Mouse (Mus musculus): Measurements from ENCODE around the gene Trmt13.

- no peak for TF ChIP-seq CTCF (IDR thresholded peaks at IDR 0.05 in 2 of 3, conservative IDR thresholded peaks at IDR 0.05 in 1 of 3; ENCODE audit: control insufficient read depth in 1 of 3, insufficient read depth in 1 of 3, low read depth in 2 of 3, low read length in 3 of 3, poor library complexity in 1 of 3, severe bottlenecking in 1 of 3)
- TF ChIP-seq POLR2A (IDR thresholded peaks at IDR 0.05; ENCODE audit: control insufficient read depth in 1 of 2, insufficient read depth in 1 of 2, low read depth in 1 of 2, low read length in 2 of 2, poor library complexity in 1 of 2), result no peak
- TF ChIP-seq POLR2AphosphoS2 (IDR thresholded peaks at IDR 0.05; ENCODE audit: low read length), result no peak
- TF ChIP-seq ZC3H11A (IDR thresholded peaks at IDR 0.05; ENCODE audit: low read depth, low read length), result no peak
- TF ChIP-seq CHD1 (IDR thresholded peaks at IDR 0.05; ENCODE audit: low read depth, low read length), result no peak
- TF ChIP-seq MAX (IDR thresholded peaks at IDR 0.05; ENCODE audit: low read length), result no peak
- TF ChIP-seq ZMIZ1 (IDR thresholded peaks at IDR 0.05; ENCODE audit: low read depth, low read length), result no peak
- no peak for TF ChIP-seq JUND (IDR thresholded peaks at IDR 0.05; ENCODE audit: low read depth, low read length)
- no peak for TF ChIP-seq ELF1 (IDR thresholded peaks at IDR 0.05; ENCODE audit: low read depth, low read length)
- no peak for TF ChIP-seq GATA1 (IDR thresholded peaks at IDR 0.05; ENCODE audit: low read depth, low read length)
- TF ChIP-seq RCOR1 (IDR thresholded peaks at IDR 0.05; ENCODE audit: low read depth, low read length), result no peak
Observed at GRCm38 (mm10) chr3:116542532-116542931, 71.9 kb downstream of the Trmt13 start.

All from MEL (cell line).